Mouse (Mus musculus): ENCODE measurements at regions not wholly inside any gene's neighbourhood (a gene's known extent, or its start where the extent isn't known, plus 50 kb on each side); places are given as distances from the start of the nearest gene placed in this dataset.

- no peak for DNase-seq (ENCODE audit: low spot score)
- intact Hi-C loops (cut with DNase I): no loop called here
Observed at GRCm38 (mm10) chr13:31370873-31371272, 185.1 kb upstream of the Foxq1 start.

GRCm38 (mm10) chr13:31374006-31374405 lies 181.9 kb upstream of the Foxq1 start:
- intact Hi-C loops (cut with DNase I): no loop called here
- DNase-seq (ENCODE audit: low spot score): no peak

- no peak for DNase-seq (ENCODE audit: low spot score)
Observed at GRCm38 (mm10) chr13:31393421-31394215, 162.3 kb upstream of the Foxq1 start.

GRCm38 (mm10) chr13:31396216-31396910 lies 159.6 kb upstream of the Foxq1 start:
- intact Hi-C loops (cut with DNase I): no loop called here

More at GRCm38 (mm10) chr13:31393421-31394215, 162.3 kb upstream of the Foxq1 start:
- intact Hi-C loops (cut with DNase I): no loop called here

GRCm38 (mm10) chr13:31397246-31397645 lies 158.7 kb upstream of the Foxq1 start:
- intact Hi-C loops (cut with DNase I): no loop called here
- no peak for DNase-seq (ENCODE audit: low spot score)

More at GRCm38 (mm10) chr13:31396216-31396910, 159.6 kb upstream of the Foxq1 start:
- DNase-seq (ENCODE audit: low spot score): no peak

- intact Hi-C loops (cut with DNase I): no loop called here
- no peak for DNase-seq (ENCODE audit: low spot score)
Observed at GRCm38 (mm10) chr13:31400401-31400800, 155.5 kb upstream of the Foxq1 start.

- intact Hi-C loops (cut with DNase I): no loop called here
- DNase-seq (ENCODE audit: low spot score): no peak
Observed at GRCm38 (mm10) chr13:31405312-31405711, 150.6 kb upstream of the Foxq1 start.

- DNase-seq (ENCODE audit: low spot score): no peak
- intact Hi-C loops (cut with DNase I): no loop called here
Observed at GRCm38 (mm10) chr13:31408439-31409122, 147.4 kb upstream of the Foxq1 start.

- intact Hi-C loops (cut with DNase I): no loop called here
- DNase-seq (ENCODE audit: low spot score): no peak
Observed at GRCm38 (mm10) chr13:31409123-31409513, 146.8 kb upstream of the Foxq1 start.

GRCm38 (mm10) chr13:31421556-31421955 lies 134.4 kb upstream of the Foxq1 start:
- DNase-seq (ENCODE audit: low spot score): no peak
- intact Hi-C loops (cut with DNase I): no loop called here

- no peak for DNase-seq (ENCODE audit: low spot score)
- intact Hi-C loops (cut with DNase I): no loop called here
Observed at GRCm38 (mm10) chr13:31423599-31423998, 132.3 kb upstream of the Foxq1 start.

- no peak for DNase-seq (ENCODE audit: low spot score)
- intact Hi-C loops (cut with DNase I): no loop called here
Observed at GRCm38 (mm10) chr13:31425825-31426500, 130.0 kb upstream of the Foxq1 start.

- intact Hi-C loops (cut with DNase I): no loop called here
- no peak for DNase-seq (ENCODE audit: low spot score)
Observed at GRCm38 (mm10) chr13:31436434-31436833, 119.5 kb upstream of the Foxq1 start.

GRCm38 (mm10) chr13:31439761-31440627 lies 115.9 kb upstream of the Foxq1 start:
- intact Hi-C loops (cut with DNase I): no loop called here

GRCm38 (mm10) chr13:31458883-31459282 lies 97.1 kb upstream of the Foxq1 start:
- intact Hi-C loops (cut with DNase I): no loop called here
- DNase-seq (ENCODE audit: low spot score): no peak

More at GRCm38 (mm10) chr13:31439761-31440627, 115.9 kb upstream of the Foxq1 start:
- DNase-seq (ENCODE audit: low spot score): no peak

- intact Hi-C loops (cut with DNase I): no loop called here
- no peak for DNase-seq (ENCODE audit: low spot score)
Observed at GRCm38 (mm10) chr13:31465141-31465540, 90.8 kb upstream of the Foxq1 start.

- DNase-seq (ENCODE audit: low spot score): no peak
- intact Hi-C loops (cut with DNase I): no loop called here
Observed at GRCm38 (mm10) chr13:31465711-31466110, 90.2 kb upstream of the Foxq1 start.

- DNase-seq (ENCODE audit: low spot score): no peak
- intact Hi-C loops (cut with DNase I): no loop called here
Observed at GRCm38 (mm10) chr13:31468131-31468530, 87.8 kb upstream of the Foxq1 start.

- DNase-seq (ENCODE audit: low spot score): no peak
- intact Hi-C loops (cut with DNase I): no loop called here
Observed at GRCm38 (mm10) chr13:31468983-31469382, 87.0 kb upstream of the Foxq1 start.

Measured in heart, postnatal 25 days (tissue).